34 mouse cellular contexts compared by ENCODE assay signal in genomic region chr6:29032411-29032810, GRCm38 (mm10). TPM values are rescaled to one million over a fixed set of nuclear protein-coding genes. Genes with fewer than 3 reads are reported as not detected.
A peak's percentile ranks its signal among the peaks of the same experiment; 100 is the strongest.
DNase-seq lines count a peak whose midpoint lies in the region; ATAC-seq lines count a peak whose summit lies in the region.
"Had no signal": no experiment of that assay in that cellular context is flagged by ENCODE, and none has a peak within 500 bp of the region (broad histone marks: within the 10 kb centered on the region; RNA-seq: fewer than 3 reads in every experiment).

No protein-coding gene starts in this region.

- H3K9ac ChIP-seq in heart, embryonic 12.5 days, result no peak overlapping the region
- no peak overlapping the region for H3K9ac ChIP-seq in kidney, embryonic 16.5 days (replicated peaks; ENCODE audit: low read length)
- no peak overlapping the region for H3K9ac ChIP-seq in kidney, embryonic 15.5 days
- H3K9ac ChIP-seq: embryonic facial prominence, embryonic 13.5 days; limb, embryonic 15.5 days; liver, embryonic 14.5 days; lung, embryonic 14.5 days had no signal

- H3K4me3 ChIP-seq in heart, embryonic 10.5 days, result no peak overlapping the region
- no peak overlapping the region for H3K4me3 ChIP-seq in heart, embryonic 12.5 days
- H3K4me3 ChIP-seq in kidney, embryonic 16.5 days (ENCODE audit: low read length), result no peak overlapping the region
- H3K4me3 ChIP-seq in kidney, embryonic 15.5 days (replicated peaks), result no peak overlapping the region
- H3K4me3 ChIP-seq: embryonic facial prominence, embryonic 13.5 days; erythroblast, embryonic 14.5 days; left cerebral cortex, adult 2 months; limb, embryonic 15.5 days had no signal

- WGBS in heart, embryonic 10.5 days, result 85% methylated on average over 12 of the region's 12 CpGs
- 82% methylated on average over 12 of the region's 12 CpGs for WGBS in heart, embryonic 12.5 days
- WGBS in kidney, embryonic 16.5 days, result 84% methylated on average over 12 of the region's 12 CpGs
- 88% methylated on average over 12 of the region's 12 CpGs for WGBS in kidney, embryonic 15.5 days

- H3K27me3 ChIP-seq in heart, embryonic 10.5 days (ENCODE audit: insufficient read depth, poor library complexity, severe bottlenecking), result peaks cover 9% of the 10 kb centered on the region
- H3K27me3 ChIP-seq in heart, embryonic 12.5 days (replicated peaks), result peaks cover 9% of the 10 kb centered on the region
- no peaks in the 10 kb centered on the region for H3K27me3 ChIP-seq in kidney, embryonic 16.5 days (ENCODE audit: insufficient read depth, low read length)
- H3K27me3 ChIP-seq in kidney, embryonic 15.5 days, result no peaks in the 10 kb centered on the region
- H3K27me3 ChIP-seq: embryonic facial prominence, embryonic 13.5 days; limb, embryonic 15.5 days had no signal

- H3K9me3 ChIP-seq in heart, embryonic 10.5 days, result no peaks in the 10 kb centered on the region
- peaks cover 7% of the 10 kb centered on the region for H3K9me3 ChIP-seq in heart, embryonic 12.5 days (replicated peaks)
- H3K9me3 ChIP-seq in kidney, embryonic 16.5 days (ENCODE audit: low read length), result peaks cover 6% of the 10 kb centered on the region; the same call in 1 of the 2 replicates
- 0 out of 2 replicates have a peak, but pooled peaks cover 5% of the 10 kb centered on the region for H3K9me3 ChIP-seq in kidney, embryonic 15.5 days (replicated peaks)
- H3K9me3 ChIP-seq: embryonic facial prominence, embryonic 13.5 days had no signal

- no peak overlapping the region for H3K27ac ChIP-seq in heart, embryonic 10.5 days
- H3K27ac ChIP-seq in heart, embryonic 12.5 days (ENCODE audit: poor library complexity, severe bottlenecking), result no peak overlapping the region
- no peak overlapping the region for H3K27ac ChIP-seq in kidney, embryonic 16.5 days (ENCODE audit: low read length)
- H3K27ac ChIP-seq in kidney, embryonic 15.5 days, result no peak overlapping the region
- H3K27ac ChIP-seq: embryonic facial prominence, embryonic 13.5 days; left cerebral cortex, adult 2 months; limb, embryonic 15.5 days; liver, embryonic 14.5 days; stomach, postnatal 0 days had no signal

- no peaks in the 10 kb centered on the region for H3K36me3 ChIP-seq in heart, embryonic 10.5 days
- no peaks in the 10 kb centered on the region for H3K36me3 ChIP-seq in heart, embryonic 12.5 days
- H3K36me3 ChIP-seq in kidney, embryonic 16.5 days (ENCODE audit: insufficient read depth, low read length), result no peaks in the 10 kb centered on the region
- H3K36me3 ChIP-seq in kidney, embryonic 15.5 days, result no peaks in the 10 kb centered on the region
- H3K36me3 ChIP-seq: embryonic facial prominence, embryonic 13.5 days; G1E; limb, embryonic 15.5 days had no signal

- DNase-seq in heart, embryonic 10.5 days (ENCODE audit: low spot score), result peak; percentile 68
- DNase-seq in 3134 (ENCODE audit: extremely low read depth, insufficient read length, low spot score) (peak; percentile 69), adipocyte (ENCODE audit: low spot score) (peak; percentile 58)
- DNase-seq: B cell, adult 2 months; cerebellum, adult 18-20 months; cerebellum, postnatal 14 days; embryo, embryonic 11 days; gastrocnemius, postnatal 10 days; heart, adult 18-20 months; layer of hippocampus, adult 9-11 months; left cerebral cortex, postnatal 4 days; lung, embryonic 14.5 days; lung, postnatal 36 days; thymus, adult 2 months; thymus, postnatal 4 days had no signal

- 0 out of 2 replicates have a peak, but pooled peaks cover 2% of the 10 kb centered on the region for H3K4me1 ChIP-seq in heart, embryonic 10.5 days
- 0 out of 2 replicates have a peak, but pooled peaks cover 9% of the 10 kb centered on the region for H3K4me1 ChIP-seq in heart, embryonic 12.5 days (replicated peaks)
- H3K4me1 ChIP-seq in kidney, embryonic 16.5 days (ENCODE audit: insufficient read depth, low read length), result no peaks in the 10 kb centered on the region
- H3K4me1 ChIP-seq in kidney, embryonic 15.5 days, result no peaks in the 10 kb centered on the region

- H3K4me2 ChIP-seq in heart, embryonic 12.5 days, result no peak overlapping the region
- no peak overlapping the region for H3K4me2 ChIP-seq in kidney, embryonic 16.5 days (replicated peaks; ENCODE audit: low read depth, low read length)
- H3K4me2 ChIP-seq in kidney, embryonic 15.5 days, result no peak overlapping the region
- H3K4me2 ChIP-seq: embryonic facial prominence, embryonic 13.5 days; limb, embryonic 15.5 days; lung, embryonic 14.5 days had no signal

- no peak for ATAC-seq in heart, embryonic 12.5 days (ENCODE audit: insufficient number of reproducible peaks, low FRiP score)
- ATAC-seq in granulocyte monocyte progenitor cell, adult 5-6 weeks (replicated peaks; ENCODE audit: poor library complexity, severe bottlenecking), result peak; percentile 66
- no peak for ATAC-seq in kidney, embryonic 16.5 days (ENCODE audit: low FRiP score, low TSS enrichment)
- no peak for ATAC-seq in kidney, embryonic 15.5 days (replicated peaks; ENCODE audit: low FRiP score)
- ATAC-seq: activated CD4-positive, CD25-positive, alpha-beta regulatory T cell, adult 4 months; forebrain, embryonic 16.5 days; intestine, postnatal 0 days had no signal

RNA-seq across cellular contexts. Expression of gene Lep, which starts 27.6 kb away (rescaled TPM):
- not detected in 2 replicates for polyA plus RNA-seq in heart, embryonic 10.5 days (2016; fragmentation: Nextera tagmentation; extraction: Ambion mirVana)
- polyA plus RNA-seq in heart, embryonic 12.5 days (2016; fragmentation: Nextera tagmentation; extraction: Ambion mirVana), result not detected in 2 replicates
- total RNA-seq in granulocyte monocyte progenitor cell, adult 5-6 weeks (2014; fragmentation: Nextera tagmentation), result not detected in 2 replicates
- not detected in 2 replicates for total RNA-seq in granulocyte monocyte progenitor cell, adult 5-6 weeks (2017)
- not detected in 2 replicates for polyA plus RNA-seq in kidney, embryonic 16.5 days (2015; fragmentation: Nextera tagmentation; extraction: Ambion mirVana)
- not detected in 2 replicates for polyA plus RNA-seq in kidney, embryonic 15.5 days (2015; fragmentation: Nextera tagmentation; extraction: Ambion mirVana)
- total RNA-seq: CH12.LX; left cerebral cortex, adult 2 months; left cerebral cortex, postnatal 4 days; monocyte, adult 5-6 weeks; neutrophil, adult 5-6 weeks had no signal
- polyA plus RNA-seq: activated CD4-positive, CD25-positive, alpha-beta regulatory T cell, adult 4 months; embryonic facial prominence, embryonic 13.5 days; erythroblast, embryonic 14.5 days; forebrain, embryonic 16.5 days; G1E; heart, embryonic 14.5 days; intestine, postnatal 0 days; kidney, embryonic 14.5 days; limb, embryonic 15.5 days; liver, embryonic 14.5 days; lung, embryonic 14.5 days; stomach, postnatal 0 days had no signal
